Mouse (Mus musculus) intestine, embryonic 15.5 days (tissue): ENCODE measurements around the gene Pitx2. TPM values are rescaled to one million over a fixed set of nuclear protein-coding genes. Genes with fewer than 3 reads are reported as not detected.

Experiments
- ATAC-seq: fragments of 200-750 bp; cut with Nextera tagmentation; 2 replicates; pipeline ENCODE4 v1.8.0; 2017; ENCODE audit warnings: moderate TSS enrichment, moderate library complexity
- H3K27ac ChIP-seq: fragments of 300-500 bp; sonication (generic); 2 replicates; pipeline ENCODE4 v1.5.1; 2015; ENCODE audit warnings: mild to moderate bottlenecking, inconsistent platforms
- H3K27me3 ChIP-seq: fragments of 300-500 bp; sonication (generic); replicated peaks from 2 replicates; pipeline ENCODE4 v1.6.1; 2015; ENCODE audit warnings: inconsistent platforms
- H3K36me3 ChIP-seq: fragments of 300-500 bp; sonication (generic); 2 replicates; pipeline ENCODE4 v1.6.1; 2015; ENCODE audit warnings: inconsistent platforms
- H3K4me1 ChIP-seq: fragments of 300-500 bp; sonication (generic); replicated peaks from 2 replicates; pipeline ENCODE4 v1.6.1; 2015; ENCODE audit warnings: inconsistent platforms
- H3K4me2 ChIP-seq: fragments of 300-500 bp; sonication (generic); replicated peaks from 2 replicates; pipeline ENCODE4 v1.6.1; 2015; ENCODE audit warnings: mild to moderate bottlenecking, inconsistent platforms
- H3K4me3 ChIP-seq: fragments of 300-500 bp; sonication (generic); replicated peaks from 2 replicates; pipeline ENCODE4 v1.5.1; 2015; ENCODE audit warnings: inconsistent platforms
- H3K9ac ChIP-seq: fragments of 300-500 bp; sonication (generic); 2 replicates; pipeline ENCODE4 v1.6.1; 2015; ENCODE audit warnings: inconsistent platforms
- H3K9me3 ChIP-seq: fragments of 300-500 bp; sonication (generic); 2 replicates; pipeline ENCODE4 v1.6.1; 2016; ENCODE audit warnings: inconsistent platforms
- WGBS: fragments of 180-500 bp; shearing (Covaris S2); methylation state at CpG from one replicate; pipeline ENCODE4 v1.1.7; 2015; 5-methylcytosine and 5-hydroxymethylcytosine counted together
- polyA plus RNA-seq: library from polyadenylated mRNA; unstranded; fragments of >200 nt; fragmentation: Nextera tagmentation; extraction: Ambion mirVana; gene quantifications from 2 replicates; pipeline ENCODE4 v1.2.1, GENCODE M21; 2015

Pitx2 gene
- polyA plus RNA-seq, result 39.4 and 45.2 TPM in 2 replicates

- WGBS, result under 1% methylated on average over 60 of the region's 60 CpGs
- Histone ChIP-seq H3K9me3 (no peaks in the 10 kb centered on the region), H3K4me1 (peaks cover 20% of the 10 kb centered on the region), H3K27me3 (peaks cover 53% of the 10 kb centered on the region), H3K4me2 (peak within 1 kb of the TSS; percentile 86), H3K36me3 (no peaks in the 10 kb centered on the region), H3K9ac (peak within 1 kb of the TSS; percentile 60), H3K27ac (peak within 1 kb of the TSS; percentile 80), H3K4me3 (peak within 1 kb of the TSS; percentile 52)
- peak; percentile 81 for ATAC-seq
Measured at GRCm38 (mm10) chr3:129199609-129200500, at the start of gene Pitx2. Gene Pitx2 (plus strand): TSS chr3:129199878.

GRCm38 (mm10) chr3:129150001-129150400 lies 49.7 kb upstream of the Pitx2 start:
- no peak overlapping the region for H3K27ac ChIP-seq
- no peak overlapping the region for H3K9ac ChIP-seq
- 87% methylated on average over 2 of the region's 2 CpGs for WGBS
- no peaks in the 10 kb centered on the region for H3K36me3 ChIP-seq
- H3K4me3 ChIP-seq, result no peak overlapping the region
- ATAC-seq, result no peak
- no peaks in the 10 kb centered on the region for H3K27me3 ChIP-seq
- H3K9me3 ChIP-seq, result no peaks in the 10 kb centered on the region
- no peak overlapping the region for H3K4me2 ChIP-seq
- no peaks in the 10 kb centered on the region for H3K4me1 ChIP-seq

GRCm38 (mm10) chr3:129151096-129151685 lies 48.5 kb upstream of the Pitx2 start:
- Histone ChIP-seq H3K4me3 (no peak overlapping the region), H3K4me2 (no peak overlapping the region), H3K27ac (no peak overlapping the region), H3K9me3 (no peaks in the 10 kb centered on the region), H3K4me1 (no peaks in the 10 kb centered on the region), H3K9ac (no peak overlapping the region), H3K36me3 (no peaks in the 10 kb centered on the region), H3K27me3 (no peaks in the 10 kb centered on the region)
- WGBS, result 35% methylated on average over 8 of the region's 8 CpGs
- ATAC-seq, result peak; percentile 71; the same call in 1 of the 2 replicates

GRCm38 (mm10) chr3:129158812-129159370 lies 40.8 kb upstream of the Pitx2 start:
- ATAC-seq, result peak; percentile 36; the same call in 1 of the 2 replicates
- no peaks in the 10 kb centered on the region for H3K27me3 ChIP-seq
- H3K4me3 ChIP-seq, result no peak overlapping the region
- H3K4me2 ChIP-seq, result no peak overlapping the region
- H3K9me3 ChIP-seq, result no peaks in the 10 kb centered on the region
- WGBS, result 35% methylated on average over 9 of the region's 9 CpGs
- H3K4me1 ChIP-seq, result 0 out of 2 replicates have a peak, but pooled peaks cover 3% of the 10 kb centered on the region
- H3K27ac ChIP-seq, result no peak overlapping the region
- H3K36me3 ChIP-seq, result no peaks in the 10 kb centered on the region
- no peak overlapping the region for H3K9ac ChIP-seq

- no peaks in the 10 kb centered on the region for H3K36me3 ChIP-seq
- no peak for ATAC-seq
- H3K4me3 ChIP-seq, result no peak overlapping the region
- H3K9me3 ChIP-seq, result no peaks in the 10 kb centered on the region
- H3K9ac ChIP-seq, result no peak overlapping the region
- H3K27me3 ChIP-seq, result no peaks in the 10 kb centered on the region
- no peak overlapping the region for H3K27ac ChIP-seq
- 82% methylated on average over 11 of the region's 11 CpGs for WGBS
- no peak overlapping the region for H3K4me2 ChIP-seq
- 0 out of 2 replicates have a peak, but pooled peaks cover 3% of the 10 kb centered on the region for H3K4me1 ChIP-seq
Measured at GRCm38 (mm10) chr3:129161333-129162035, 38.2 kb upstream of the Pitx2 start.

GRCm38 (mm10) chr3:129164246-129164645 lies 35.4 kb upstream of the Pitx2 start:
- 78% methylated on average over 1 of the region's 1 CpGs for WGBS
- ATAC-seq, result no peak

GRCm38 (mm10) chr3:129165715-129166114 lies 34.0 kb upstream of the Pitx2 start:
- Histone ChIP-seq H3K4me2 (no peak overlapping the region), H3K9me3 (no peaks in the 10 kb centered on the region), H3K27ac (no peak overlapping the region), H3K9ac (no peak overlapping the region), H3K27me3 (no peaks in the 10 kb centered on the region), H3K36me3 (no peaks in the 10 kb centered on the region), H3K4me3 (no peak overlapping the region), H3K4me1 (no peaks in the 10 kb centered on the region)
- WGBS, result 82% methylated on average over 8 of the region's 8 CpGs
- no peak for ATAC-seq

More at GRCm38 (mm10) chr3:129164246-129164645, 35.4 kb upstream of the Pitx2 start:
- no peaks in the 10 kb centered on the region for H3K4me1 ChIP-seq
- H3K9me3 ChIP-seq, result no peaks in the 10 kb centered on the region
- no peaks in the 10 kb centered on the region for H3K27me3 ChIP-seq
- no peaks in the 10 kb centered on the region for H3K36me3 ChIP-seq
- no peak overlapping the region for H3K4me3 ChIP-seq
- no peak overlapping the region for H3K27ac ChIP-seq
- H3K9ac ChIP-seq, result no peak overlapping the region
- no peak overlapping the region for H3K4me2 ChIP-seq

- H3K4me3 ChIP-seq, result no peak overlapping the region
Measured at GRCm38 (mm10) chr3:129166684-129167083, 33.0 kb upstream of the Pitx2 start.

GRCm38 (mm10) chr3:129170416-129170815 lies 29.3 kb upstream of the Pitx2 start:
- WGBS, result 79% methylated on average over 7 of the region's 7 CpGs
- H3K27me3 ChIP-seq, result no peaks in the 10 kb centered on the region
- no peaks in the 10 kb centered on the region for H3K9me3 ChIP-seq
- no peak overlapping the region for H3K4me3 ChIP-seq
- ATAC-seq, result no peak
- no peaks in the 10 kb centered on the region for H3K36me3 ChIP-seq
- no peak overlapping the region for H3K27ac ChIP-seq
- no peaks in the 10 kb centered on the region for H3K4me1 ChIP-seq
- no peak overlapping the region for H3K4me2 ChIP-seq
- H3K9ac ChIP-seq, result no peak overlapping the region

More at GRCm38 (mm10) chr3:129166684-129167083, 33.0 kb upstream of the Pitx2 start:
- H3K27ac ChIP-seq, result no peak overlapping the region
- no peaks in the 10 kb centered on the region for H3K27me3 ChIP-seq
- no peaks in the 10 kb centered on the region for H3K4me1 ChIP-seq
- H3K4me2 ChIP-seq, result no peak overlapping the region
- 19% methylated on average over 6 of the region's 6 CpGs for WGBS
- peak; percentile 95 for ATAC-seq
- no peaks in the 10 kb centered on the region for H3K9me3 ChIP-seq
- H3K36me3 ChIP-seq, result no peaks in the 10 kb centered on the region
- no peak overlapping the region for H3K9ac ChIP-seq

- Histone ChIP-seq H3K36me3 (no peaks in the 10 kb centered on the region), H3K9ac (no peak overlapping the region), H3K4me1 (no peaks in the 10 kb centered on the region), H3K4me3 (no peak overlapping the region), H3K4me2 (no peak overlapping the region), H3K9me3 (no peaks in the 10 kb centered on the region), H3K27me3 (no peaks in the 10 kb centered on the region), H3K27ac (no peak overlapping the region)
- ATAC-seq, result no peak
- 90% methylated on average over 4 of the region's 4 CpGs for WGBS
Measured at GRCm38 (mm10) chr3:129171789-129172188, 27.9 kb upstream of the Pitx2 start.

- Histone ChIP-seq H3K27ac (no peak overlapping the region), H3K9me3 (no peaks in the 10 kb centered on the region), H3K27me3 (peaks cover 35% of the 10 kb centered on the region), H3K4me1 (peaks cover 5% of the 10 kb centered on the region; the same call in 1 of the 2 replicates), H3K9ac (no peak overlapping the region), H3K4me2 (no peak overlapping the region), H3K4me3 (no peak overlapping the region), H3K36me3 (no peaks in the 10 kb centered on the region)
- no peak for ATAC-seq
- 26% methylated on average over 12 of the region's 12 CpGs for WGBS
Measured at GRCm38 (mm10) chr3:129194436-129194835, 5.2 kb upstream of the Pitx2 start.

GRCm38 (mm10) chr3:129195036-129195435 lies 4.6 kb upstream of the Pitx2 start:
- Histone ChIP-seq H3K27ac (no peak overlapping the region), H3K4me3 (no peak overlapping the region), H3K4me1 (peaks cover 9% of the 10 kb centered on the region; the same call in 1 of the 2 replicates), H3K9ac (no peak overlapping the region), H3K36me3 (no peaks in the 10 kb centered on the region), H3K27me3 (peaks cover 40% of the 10 kb centered on the region), H3K4me2 (no peak overlapping the region), H3K9me3 (no peaks in the 10 kb centered on the region)
- ATAC-seq, result no peak
- WGBS, result 16% methylated on average over 16 of the region's 16 CpGs
